15 mouse cellular contexts compared by ENCODE assay signal in the genomic region with DNA sequence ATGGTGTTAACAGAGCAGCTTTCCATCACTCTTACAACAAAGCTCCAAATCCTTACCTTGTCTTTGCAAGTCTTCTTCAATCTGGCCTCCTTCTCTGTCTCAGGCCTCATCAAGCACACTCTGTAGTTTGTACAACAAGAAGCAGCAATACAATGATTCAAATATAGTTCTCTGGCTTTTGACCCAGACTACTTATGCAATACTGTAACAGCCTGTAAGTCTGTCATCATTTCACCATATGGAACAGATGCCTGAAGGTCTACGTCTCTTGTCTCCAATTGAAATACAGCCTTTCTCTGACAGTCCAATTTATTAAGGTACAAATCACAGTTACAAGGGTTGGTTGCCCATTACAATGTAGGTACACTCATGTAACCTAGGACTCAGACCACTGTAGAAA.
"Had no signal": no experiment of that assay in that cellular context is flagged by ENCODE, and none has a peak within 500 bp of the region (broad histone marks: within the 10 kb centered on the region; RNA-seq: fewer than 3 reads in every experiment).

No protein-coding gene starts in this region.

- H3K27me3 ChIP-seq: neural tube, embryonic 15.5 days; stomach, embryonic 15.5 days had no signal

- H3K9me3 ChIP-seq: neural tube, embryonic 15.5 days; stomach, embryonic 15.5 days had no signal

- H3K4me1 ChIP-seq: neural tube, embryonic 15.5 days; stomach, embryonic 15.5 days had no signal

- H3K36me3 ChIP-seq: neural tube, embryonic 15.5 days; stomach, embryonic 15.5 days had no signal

- H3K4me2 ChIP-seq: neural tube, embryonic 15.5 days; stomach, embryonic 15.5 days had no signal

- H3K27ac ChIP-seq: neural tube, embryonic 15.5 days; stomach, embryonic 15.5 days; stomach, postnatal 0 days had no signal

- H3K4me3 ChIP-seq: neural tube, embryonic 15.5 days; stomach, embryonic 15.5 days had no signal

- H3K9ac ChIP-seq: neural tube, embryonic 15.5 days; stomach, embryonic 15.5 days had no signal

- DNase-seq: retina, postnatal 1 day; right cerebral cortex, adult 18-20 months; right cerebral cortex, postnatal 14 days; right cerebral cortex, postnatal 25 days; right cerebral cortex, postnatal 4 days; spleen, adult 18-20 months; thymus, adult 18-20 months; thymus, adult 2 months; thymus, postnatal 14 days; thymus, postnatal 25 days; thymus, postnatal 36 days; thymus, postnatal 4 days had no signal
